Mouse (Mus musculus) embryonic facial prominence, embryonic 14.5 days (tissue): ENCODE results near the gene Pdgfra. TPM values are rescaled to one million over a fixed set of nuclear protein-coding genes. Genes with fewer than 3 reads are reported as not detected.

Experiments
- ATAC-seq: fragments of 200-750 bp; cut with Nextera tagmentation; 2 replicates; pipeline ENCODE4 v1.8.0; 2017; ENCODE audit warnings: low read depth, moderate number of reproducible peaks, moderate TSS enrichment
- DNase-seq: peaks from one replicate; pipeline ENCODE4 v3.0.0-alpha.2; 2015; ENCODE audit warnings: low spot score
- H3K27ac ChIP-seq: fragments of 300-500 bp; sonication (generic); replicated peaks from 2 replicates; pipeline ENCODE4 v1.5.1; 2014; ENCODE audit warnings: low read depth, mild to moderate bottlenecking, low read length, moderate library complexity
- H3K27me3 ChIP-seq: fragments of 300-500 bp; sonication (generic); replicated peaks from 2 replicates; pipeline ENCODE4 v1.6.1; 2014; ENCODE audit warnings: low read length; ENCODE audit not compliant: control insufficient read depth, insufficient read depth
- H3K36me3 ChIP-seq: fragments of 300-500 bp; sonication (generic); 2 replicates; pipeline ENCODE4 v1.6.1; 2014; ENCODE audit warnings: low read length, mixed read lengths; ENCODE audit not compliant: control insufficient read depth, insufficient read depth
- H3K4me1 ChIP-seq: fragments of 300-500 bp; sonication (generic); 2 replicates; pipeline ENCODE4 v1.6.1; 2014; ENCODE audit warnings: antibody characterized with exemption, low read length; ENCODE audit not compliant: control insufficient read depth, insufficient read depth
- H3K4me2 ChIP-seq: fragments of 300-500 bp; sonication (generic); 2 replicates; pipeline ENCODE4 v1.6.1; 2014; ENCODE audit warnings: low read depth, mild to moderate bottlenecking, low read length, moderate library complexity, mixed read lengths
- H3K4me3 ChIP-seq: fragments of 300-500 bp; sonication (generic); 2 replicates; pipeline ENCODE4 v1.5.1; 2014; ENCODE audit warnings: low read depth, mild to moderate bottlenecking, low read length
- H3K9ac ChIP-seq: fragments of 300-500 bp; sonication (generic); 2 replicates; pipeline ENCODE4 v1.6.1; 2014; ENCODE audit warnings: low read depth, mild to moderate bottlenecking, low read length, moderate library complexity, mixed read lengths
- H3K9me3 ChIP-seq: fragments of 300-500 bp; sonication (generic); 2 replicates; pipeline ENCODE4 v1.6.1; 2016; ENCODE audit warnings: low read length; ENCODE audit not compliant: control insufficient read depth
- WGBS: fragments of 180-500 bp; shearing (Covaris S2); extraction: QIAGEN DNeasy Blood & Tissue Kit; methylation state at CpG from one replicate; pipeline ENCODE4 v1.1.7; 2014; 5-methylcytosine and 5-hydroxymethylcytosine counted together
- polyA plus RNA-seq: library from polyadenylated mRNA; unstranded; fragments of >200 nt; fragmentation: Nextera tagmentation; extraction: Ambion mirVana; gene quantifications from 2 replicates; pipeline ENCODE4 v1.2.1, GENCODE M21; 2014

Pdgfra gene
- polyA plus RNA-seq, 1 experiment from 2014 or later: 81.3 TPM

DNA sequence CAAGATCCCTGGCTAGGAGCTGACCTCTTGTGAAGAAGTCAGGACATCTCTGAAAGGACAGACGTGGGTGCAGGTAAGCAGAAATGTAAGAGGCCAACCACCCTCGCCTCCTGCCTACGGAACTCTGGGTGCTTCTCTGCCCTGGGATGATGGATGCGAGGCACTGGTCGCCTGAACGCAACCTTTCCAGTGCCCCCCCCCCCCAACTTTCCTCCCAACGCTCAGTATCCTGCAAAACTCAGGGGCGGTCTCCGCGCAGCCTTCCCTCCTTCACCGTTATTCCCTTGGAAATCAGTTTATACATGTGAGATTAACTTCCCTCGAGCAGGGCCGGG is 1.5 kb downstream of the Pdgfra start:
- peaks cover 15% of the 10 kb centered on the region for H3K4me1 ChIP-seq
- H3K4me3 ChIP-seq: peak overlapping the region; percentile 62
- H3K36me3 ChIP-seq: no peaks in the 10 kb centered on the region
- no peak for DNase-seq
- H3K9me3 ChIP-seq: no peaks in the 10 kb centered on the region
- H3K27ac ChIP-seq: peak overlapping the region; percentile 99
- peak overlapping the region; percentile 63 for H3K4me2 ChIP-seq
- 1% methylated on average over 10 of the region's 13 CpGs for WGBS
- H3K9ac ChIP-seq: peak overlapping the region; percentile 98
- H3K27me3 ChIP-seq: peaks cover 15% of the 10 kb centered on the region
- ATAC-seq: no peak

DNA sequence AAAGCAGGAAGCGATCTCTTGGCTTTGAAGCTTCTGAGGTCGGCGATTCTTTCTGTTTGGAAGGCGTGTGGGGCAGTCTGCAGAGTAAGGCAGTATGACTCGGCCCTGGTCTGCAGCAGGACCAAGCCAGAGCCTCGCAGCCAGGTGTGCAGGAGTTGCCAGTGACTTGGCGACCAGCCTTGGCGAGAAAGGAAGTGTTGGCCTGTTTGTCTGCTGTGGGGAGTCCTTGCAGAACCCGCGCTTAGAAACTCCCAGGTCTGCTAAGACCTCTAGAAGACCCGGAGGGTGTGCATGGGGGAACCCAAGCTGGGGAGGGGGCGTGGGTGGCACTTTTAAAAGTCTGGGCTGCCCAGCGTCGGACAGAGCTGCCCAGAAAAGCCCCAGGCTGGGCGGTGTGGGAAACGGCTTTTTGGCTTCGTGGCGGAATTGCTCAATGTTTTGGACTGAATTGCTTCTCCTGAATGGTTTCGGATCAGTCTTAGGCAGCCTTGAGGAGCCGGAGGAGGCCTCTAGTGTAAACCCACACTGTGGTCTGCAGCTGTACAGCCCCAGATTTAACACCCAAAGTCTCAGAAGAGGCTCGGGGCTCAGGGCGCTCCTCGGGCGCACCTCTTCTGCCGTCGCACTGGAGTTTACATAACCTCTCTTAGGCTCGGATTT is 2.0 kb downstream of the Pdgfra start:
- H3K9me3 ChIP-seq: no peaks in the 10 kb centered on the region
- peak; percentile 23 for DNase-seq

DNA sequence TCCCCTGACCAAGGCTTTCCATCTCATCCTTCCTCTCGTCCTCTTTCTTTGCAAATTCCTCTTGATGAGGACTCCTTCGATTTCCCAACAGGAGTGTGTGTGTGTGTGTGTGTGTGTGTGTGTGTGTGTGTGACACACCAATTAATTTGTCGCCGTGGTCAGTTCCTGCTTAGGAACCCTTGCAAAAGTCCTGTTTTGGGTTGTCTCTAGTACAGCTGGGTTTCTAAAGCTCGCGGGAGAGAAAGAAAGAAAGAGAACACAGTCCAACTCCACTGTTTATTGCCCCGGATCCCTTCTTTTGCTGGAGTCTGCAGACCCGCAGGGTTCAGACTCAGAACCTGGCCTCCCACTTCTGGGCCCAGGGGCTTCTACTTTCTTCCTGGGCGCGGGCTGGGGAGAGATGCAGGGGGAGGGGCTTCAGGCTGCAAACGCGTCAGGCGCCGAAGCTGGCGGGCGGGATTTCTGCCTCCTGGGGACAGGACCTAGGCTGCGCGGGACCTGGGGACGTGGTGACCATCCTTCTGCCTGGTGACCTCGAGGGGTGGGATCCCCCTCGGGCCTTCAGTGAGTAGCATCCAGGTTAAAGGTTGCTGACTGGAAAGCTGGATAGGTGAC is 2.6 kb downstream of the Pdgfra start:
- Histone ChIP-seq H3K27ac (peak overlapping the region; percentile 99), H3K4me3 (peak overlapping the region; percentile 62), H3K27me3 (peaks cover 15% of the 10 kb centered on the region), H3K4me1 (peaks cover 9% of the 10 kb centered on the region), H3K9ac (peak overlapping the region; percentile 98), H3K9me3 (no peaks in the 10 kb centered on the region), H3K4me2 (peak overlapping the region; percentile 63), H3K36me3 (peaks cover 5% of the 10 kb centered on the region; the same call in 1 of the 2 replicates)
- under 1% methylated on average over 21 of the region's 21 CpGs for WGBS
- DNase-seq (peak; percentile 80), ATAC-seq (no peak)

More for the DNA sequence above, 2.0 kb downstream of the Pdgfra start:
- Histone ChIP-seq H3K4me1 (peaks cover 15% of the 10 kb centered on the region), H3K27me3 (peaks cover 15% of the 10 kb centered on the region), H3K4me2 (peak overlapping the region; percentile 63), H3K9ac (peak overlapping the region; percentile 98), H3K4me3 (peak overlapping the region; percentile 62), H3K27ac (peak overlapping the region; percentile 99), H3K36me3 (no peaks in the 10 kb centered on the region)
- WGBS: 1% methylated on average over 26 of the region's 27 CpGs
- ATAC-seq: no peak

GRCm38 (mm10) chr5:75155281-75155680 is 3.2 kb downstream of the Pdgfra start:
- no peaks in the 10 kb centered on the region for H3K9me3 ChIP-seq
- peaks cover 6% of the 10 kb centered on the region; the same call in 1 of the 2 replicates for H3K4me1 ChIP-seq
- ATAC-seq (no peak), DNase-seq (peak; percentile 57)
- H3K9ac ChIP-seq: peak overlapping the region; percentile 98
- peak overlapping the region; percentile 62 for H3K4me3 ChIP-seq
- 6% methylated on average over 6 of the region's 9 CpGs for WGBS
- H3K36me3 ChIP-seq: peaks cover 11% of the 10 kb centered on the region
- peak overlapping the region; percentile 99 for H3K27ac ChIP-seq
- H3K4me2 ChIP-seq: peak overlapping the region; percentile 63
- H3K27me3 ChIP-seq: peaks cover 15% of the 10 kb centered on the region

DNA sequence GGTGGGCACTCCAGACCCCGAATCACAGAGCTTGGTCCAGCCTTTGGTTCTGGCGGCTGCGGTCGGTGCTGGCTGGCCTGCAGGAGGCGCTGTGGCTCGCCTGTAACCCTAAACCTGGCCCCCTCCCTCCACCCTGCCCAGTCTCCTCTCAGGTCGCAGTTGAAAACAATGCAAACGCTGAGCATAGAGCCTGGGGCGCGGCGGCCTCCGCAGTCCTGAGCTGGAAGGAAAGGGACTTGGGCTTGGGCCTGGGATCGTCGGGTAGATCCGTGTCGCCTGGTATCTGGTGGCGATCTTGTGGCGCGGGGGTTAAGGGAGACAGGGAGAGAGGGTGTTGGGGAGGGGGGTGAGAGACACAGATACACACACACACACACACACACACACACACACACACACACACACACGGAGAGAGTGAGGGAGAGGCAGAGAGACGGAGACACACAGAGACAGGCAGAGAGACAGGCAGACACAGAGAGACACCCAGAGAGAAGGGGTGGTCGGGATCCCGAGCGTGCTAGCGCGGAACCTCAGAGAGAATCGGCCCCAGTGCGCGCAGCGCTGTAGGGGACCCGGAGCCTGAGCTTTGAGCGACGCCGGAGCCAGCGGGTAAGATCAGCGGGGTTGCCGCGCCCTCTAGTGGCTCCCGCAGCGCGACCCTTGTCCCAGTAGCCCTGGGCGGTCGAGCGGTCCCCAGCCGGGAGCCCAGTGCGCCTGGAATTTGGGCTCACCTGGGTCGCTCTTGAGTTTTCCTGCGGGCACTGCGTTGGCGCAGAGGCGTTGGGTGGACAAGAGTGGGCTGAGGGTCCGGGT is 3.9 kb downstream of the Pdgfra start:
- DNase-seq (peak; percentile 91), ATAC-seq (peak; percentile 84)
- WGBS: 0% methylated on average over 30 of the region's 52 CpGs

GRCm38 (mm10) chr5:75156554-75157036 is 4.5 kb downstream of the Pdgfra start:
- Histone ChIP-seq H3K9ac (peak overlapping the region; percentile 98), H3K4me3 (peak overlapping the region; percentile 62), H3K4me1 (0 out of 2 replicates have a peak, but pooled peaks cover 4% of the 10 kb centered on the region), H3K27ac (peak overlapping the region; percentile 99), H3K27me3 (peaks cover 15% of the 10 kb centered on the region), H3K36me3 (peaks cover 24% of the 10 kb centered on the region), H3K4me2 (peak overlapping the region; percentile 63), H3K9me3 (no peaks in the 10 kb centered on the region)
- WGBS: 4% methylated on average over 16 of the region's 21 CpGs
- DNase-seq: peak; percentile 51
- ATAC-seq: 0 out of 2 replicates have a peak, but pooled peaks have one; percentile 4

More for the DNA sequence above, 3.9 kb downstream of the Pdgfra start:
- Histone ChIP-seq H3K36me3 (peaks cover 17% of the 10 kb centered on the region), H3K4me3 (peak overlapping the region; percentile 62), H3K27me3 (peaks cover 15% of the 10 kb centered on the region), H3K9ac (peak overlapping the region; percentile 98), H3K27ac (peak overlapping the region; percentile 99), H3K4me2 (peak overlapping the region; percentile 63), H3K9me3 (no peaks in the 10 kb centered on the region), H3K4me1 (0 out of 2 replicates have a peak, but pooled peaks cover 1% of the 10 kb centered on the region)

DNA sequence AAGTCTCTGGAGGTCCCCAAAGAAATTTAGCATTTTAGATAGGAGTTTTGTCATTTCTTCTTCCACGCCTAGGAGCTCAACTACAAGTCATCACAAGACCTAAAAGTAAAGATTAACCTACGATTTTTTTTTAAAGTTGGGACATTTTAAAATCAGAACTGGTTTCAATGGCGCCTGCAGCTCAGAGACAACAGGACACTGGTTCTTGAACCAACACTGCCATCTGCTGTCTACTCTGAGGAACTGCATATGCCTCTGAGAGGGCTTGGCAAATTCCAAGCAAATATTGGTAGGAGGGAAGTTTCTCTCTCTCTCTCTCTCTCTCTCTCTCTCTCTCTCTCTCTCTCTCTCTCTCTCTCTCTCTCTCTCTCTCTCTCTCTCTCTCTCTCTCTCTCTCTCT is 4.9 kb downstream of the Pdgfra start:
- 0 out of 2 replicates have a peak, but pooled peaks cover 4% of the 10 kb centered on the region for H3K4me1 ChIP-seq
- H3K4me2 ChIP-seq: peak overlapping the region; percentile 63
- DNase-seq (peak; percentile 86), ATAC-seq (no peak)
- H3K36me3 ChIP-seq: peaks cover 28% of the 10 kb centered on the region
- no peaks in the 10 kb centered on the region for H3K9me3 ChIP-seq
- H3K9ac ChIP-seq: peak overlapping the region; percentile 98
- peak overlapping the region; percentile 62 for H3K4me3 ChIP-seq
- peak overlapping the region; percentile 99 for H3K27ac ChIP-seq
- H3K27me3 ChIP-seq: peaks cover 15% of the 10 kb centered on the region
- WGBS: 5% methylated on average over 3 of the region's 3 CpGs

DNA sequence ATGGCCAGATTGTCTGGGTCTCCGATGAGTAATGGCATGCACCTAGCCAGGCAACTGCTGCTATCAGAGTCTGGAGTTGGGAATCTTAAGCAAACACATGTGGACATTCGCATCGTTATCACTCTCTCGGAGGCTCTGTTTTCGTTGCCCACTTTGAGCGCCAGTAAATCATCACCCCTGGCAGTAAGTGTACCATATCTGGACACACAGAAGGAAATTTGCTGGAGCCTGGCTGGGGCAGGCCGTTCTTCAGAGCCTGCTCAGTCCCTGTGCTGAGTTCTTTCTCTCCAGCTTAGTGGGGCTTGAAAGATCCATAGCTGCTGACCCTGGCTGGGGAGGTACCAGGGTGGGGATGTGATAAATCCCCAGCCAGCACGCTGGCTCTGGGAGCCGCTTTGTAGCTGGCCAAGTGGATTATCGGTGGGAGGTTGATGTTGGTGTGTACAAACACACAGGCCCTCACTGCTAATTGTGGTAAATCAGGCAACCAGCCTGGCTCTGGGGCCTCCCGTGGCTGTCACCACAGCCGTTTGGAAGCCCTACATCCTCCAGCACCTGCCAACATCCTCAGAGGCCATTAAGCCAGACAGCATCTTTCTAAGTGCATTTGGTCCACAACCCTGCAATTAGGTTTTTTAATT is 8.6 kb downstream of the Pdgfra start:
- Histone ChIP-seq H3K36me3 (peaks cover 62% of the 10 kb centered on the region), H3K27ac (no peak overlapping the region)

More for the DNA sequence above, 8.6 kb downstream of the Pdgfra start:
- no peak overlapping the region for H3K4me2 ChIP-seq
- ATAC-seq (no peak), DNase-seq (no peak)
- no peak overlapping the region for H3K4me3 ChIP-seq
- H3K27me3 ChIP-seq: no peaks in the 10 kb centered on the region
- 0 out of 2 replicates have a peak, but pooled peaks cover 4% of the 10 kb centered on the region for H3K4me1 ChIP-seq
- WGBS: 62% methylated on average over 12 of the region's 12 CpGs
- no peaks in the 10 kb centered on the region for H3K9me3 ChIP-seq
- H3K9ac ChIP-seq: no peak overlapping the region
